Mouse (Mus musculus) small intestine, adult 2 months (tissue): ENCODE data around the gene Lmo1. TPM values are rescaled to one million over a fixed set of nuclear protein-coding genes. Genes with fewer than 3 reads are reported as not detected.

Source experiments
- H3K27ac ChIP-seq: fragments of 200-500 bp; 2 replicates; pipeline ENCODE4 v1.5.1; 2012; ENCODE audit warnings: low read depth, low read length, control low read depth, inconsistent platforms; ENCODE audit not compliant: insufficient read depth
- H3K27me3 ChIP-seq: fragments of 200-500 bp; 2 replicates; pipeline ENCODE4 v1.6.1; 2012; ENCODE audit warnings: mild to moderate bottlenecking, moderate library complexity, low read length, inconsistent platforms; ENCODE audit not compliant: control insufficient read depth, insufficient read depth
- H3K36me3 ChIP-seq: fragments of 200-500 bp; 2 replicates; pipeline ENCODE4 v1.6.1; 2012; ENCODE audit warnings: mild to moderate bottlenecking, low read length, control low read depth, inconsistent platforms; ENCODE audit not compliant: control insufficient read depth, insufficient read depth
- H3K4me1 ChIP-seq: fragments of 200-500 bp; 2 replicates; pipeline ENCODE4 v1.6.1; 2012; ENCODE audit warnings: low read length, inconsistent platforms, mixed read lengths; ENCODE audit not compliant: control insufficient read depth, insufficient read depth, insufficient read length
- H3K4me3 ChIP-seq: fragments of 200-500 bp; 2 replicates; pipeline ENCODE4 v1.5.1; 2012; ENCODE audit warnings: low read depth, mild to moderate bottlenecking, control low read depth, inconsistent platforms, low read length, moderate library complexity
- CTCF ChIP-seq: fragments of 200-500 bp; IDR thresholded peaks from 2 replicates; pipeline ENCODE4 v1.5.1; 2012; ENCODE audit warnings: low read depth, mild to moderate bottlenecking, control low read depth, inconsistent platforms, low read length, moderate library complexity, mixed read lengths; ENCODE audit not compliant: insufficient replicate concordance, insufficient read length; ENCODE audit errors: extremely low read depth
- POLR2A ChIP-seq: fragments of 200-500 bp; IDR thresholded peaks from 2 replicates; pipeline ENCODE4 v1.6.1; 2012; ENCODE audit warnings: low read depth, mild to moderate bottlenecking, control low read depth, inconsistent platforms, low read length, moderate library complexity
- WGBS: fragments of 180-500 bp; shearing (Covaris S2); methylation state at CpG from one replicate; pipeline ENCODE4 v1.1.7; 2018; 5-methylcytosine and 5-hydroxymethylcytosine counted together
- polyA plus RNA-seq: library from polyadenylated mRNA; depleted of rRNA; stranded (reverse); fragments of >200 nt; gene quantifications from 2 replicates; pipeline ENCODE4 v1.2.3, GENCODE M21; 2012

The Lmo1 gene
- polyA plus RNA-seq, 1 experiment = 0.44 TPM

GRCm38 (mm10) chr7:109195982-109196381 lies 21.0 kb upstream of the Lmo1 start:
- H3K4me1 ChIP-seq = no peaks in the 10 kb centered on the region
- H3K27me3 ChIP-seq = peaks cover 4% of the 10 kb centered on the region; the same call in 1 of the 2 replicates
- no peak overlapping the region for H3K4me3 ChIP-seq
- 48% methylated on average over 6 of the region's 6 CpGs for WGBS
- no peak overlapping the region for H3K27ac ChIP-seq
- TF ChIP-seq POLR2A = no peak
- TF ChIP-seq CTCF = no peak
- H3K36me3 ChIP-seq = no peaks in the 10 kb centered on the region

GRCm38 (mm10) chr7:109194850-109195249 lies 19.8 kb upstream of the Lmo1 start:
- Histone ChIP-seq H3K4me3 (no peak overlapping the region), H3K27ac (no peak overlapping the region), H3K4me1 (no peaks in the 10 kb centered on the region), H3K36me3 (no peaks in the 10 kb centered on the region), H3K27me3 (peaks cover 4% of the 10 kb centered on the region; the same call in 1 of the 2 replicates)
- 71% methylated on average over 1 of the region's 1 CpGs for WGBS
- no peak for TF ChIP-seq CTCF
- TF ChIP-seq POLR2A = no peak

- H3K36me3 ChIP-seq = no peaks in the 10 kb centered on the region
- H3K4me3 ChIP-seq = no peak overlapping the region
- no peaks in the 10 kb centered on the region for H3K4me1 ChIP-seq
- 65% methylated on average over 6 of the region's 6 CpGs for WGBS
- peaks cover 4% of the 10 kb centered on the region; the same call in 1 of the 2 replicates for H3K27me3 ChIP-seq
- no peak for TF ChIP-seq CTCF
- no peak for TF ChIP-seq POLR2A
- no peak overlapping the region for H3K27ac ChIP-seq
Measured at GRCm38 (mm10) chr7:109187244-109188035, 12.4 kb upstream of the Lmo1 start.

- TF ChIP-seq POLR2A = no peak
- no peak for TF ChIP-seq CTCF
- WGBS = 91% methylated on average over 2 of the region's 2 CpGs
- no peaks in the 10 kb centered on the region for H3K4me1 ChIP-seq
- no peaks in the 10 kb centered on the region for H3K27me3 ChIP-seq
- no peak overlapping the region for H3K4me3 ChIP-seq
- H3K36me3 ChIP-seq = no peaks in the 10 kb centered on the region
- no peak overlapping the region for H3K27ac ChIP-seq
Measured at GRCm38 (mm10) chr7:109185975-109186374, 11.0 kb upstream of the Lmo1 start.

- no peak overlapping the region for H3K27ac ChIP-seq
- no peak for TF ChIP-seq POLR2A
- no peaks in the 10 kb centered on the region for H3K27me3 ChIP-seq
- no peak overlapping the region for H3K4me3 ChIP-seq
- 74% methylated on average over 5 of the region's 5 CpGs for WGBS
- no peaks in the 10 kb centered on the region for H3K4me1 ChIP-seq
- H3K36me3 ChIP-seq = no peaks in the 10 kb centered on the region
Measured at GRCm38 (mm10) chr7:109185564-109185963, 10.6 kb upstream of the Lmo1 start.

- Histone ChIP-seq H3K27me3 (peaks cover 7% of the 10 kb centered on the region), H3K36me3 (no peaks in the 10 kb centered on the region), H3K4me3 (no peak overlapping the region), H3K4me1 (no peaks in the 10 kb centered on the region), H3K27ac (no peak overlapping the region)
- TF ChIP-seq POLR2A (no peak), CTCF (no peak)
- 75% methylated on average over 3 of the region's 3 CpGs for WGBS
Measured at GRCm38 (mm10) chr7:109176688-109177087, 1.7 kb upstream of the Lmo1 start.

- H3K4me1 ChIP-seq = no peaks in the 10 kb centered on the region
- peaks cover 7% of the 10 kb centered on the region for H3K27me3 ChIP-seq
- 31% methylated on average over 13 of the region's 13 CpGs for WGBS
- no peak overlapping the region for H3K4me3 ChIP-seq
- TF ChIP-seq CTCF (no peak), POLR2A (no peak)
- no peaks in the 10 kb centered on the region for H3K36me3 ChIP-seq
- no peak overlapping the region for H3K27ac ChIP-seq
Measured at GRCm38 (mm10) chr7:109175670-109176625, 941 bp upstream of the Lmo1 start.
